Mouse (Mus musculus) embryo, embryonic 9.5 days (tissue): Measurements from ENCODE around the gene Mbd3.

Experiments used
- DNase-seq: peaks from one replicate; pipeline ENCODE4 v3.0.0-alpha.2; 2017; ENCODE audit errors: extremely low spot score

Mbd3 gene

DNA sequence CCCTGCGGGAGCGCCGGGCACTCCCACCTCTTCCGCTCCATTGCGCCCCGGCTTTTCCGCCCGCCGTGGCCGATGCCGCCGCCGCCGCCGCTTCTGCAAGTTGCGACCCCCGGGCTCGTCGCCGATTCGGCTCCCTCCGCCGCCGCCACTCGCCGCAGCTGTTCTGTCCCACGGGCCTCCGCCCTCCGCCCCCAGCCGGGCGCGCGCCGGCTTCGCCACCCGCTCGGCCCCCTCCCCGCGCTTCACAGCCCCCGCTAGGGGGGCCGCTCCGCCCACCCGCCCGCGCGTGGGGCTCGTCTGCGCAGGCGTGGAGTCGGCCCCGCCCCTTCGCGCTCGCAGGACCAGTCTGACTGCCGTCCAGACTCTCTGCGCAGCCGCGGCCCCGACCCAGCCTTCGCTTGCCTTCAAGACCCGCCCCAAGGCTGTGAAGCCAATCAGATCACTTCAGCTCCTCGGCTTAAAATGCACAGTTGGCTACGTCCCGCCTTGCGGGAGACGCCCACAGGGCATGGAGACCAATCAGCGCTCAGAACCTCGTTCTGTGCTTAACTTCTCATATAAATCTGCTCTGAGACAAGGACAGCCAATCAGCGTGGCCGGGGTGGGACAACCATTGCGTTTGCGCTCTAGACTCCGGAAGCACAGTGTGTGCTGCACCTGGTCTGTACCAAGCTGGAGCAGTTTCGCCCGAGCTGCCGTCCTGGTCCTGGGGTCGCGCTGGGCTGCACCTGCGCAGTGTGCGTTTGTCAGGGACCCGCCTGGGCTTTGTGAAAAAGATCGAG lies at the start of gene Mbd3:
Mbd3 (minus strand) TSS at position 360 of the 782 bp plus-strand sequence.
- DNase-seq = peak; percentile 99

- DNase-seq = peak; percentile 76
Measured at GRCm38 (mm10) chr10:80445898-80446601, 46.7 kb upstream of the Mbd3 start.

DNA sequence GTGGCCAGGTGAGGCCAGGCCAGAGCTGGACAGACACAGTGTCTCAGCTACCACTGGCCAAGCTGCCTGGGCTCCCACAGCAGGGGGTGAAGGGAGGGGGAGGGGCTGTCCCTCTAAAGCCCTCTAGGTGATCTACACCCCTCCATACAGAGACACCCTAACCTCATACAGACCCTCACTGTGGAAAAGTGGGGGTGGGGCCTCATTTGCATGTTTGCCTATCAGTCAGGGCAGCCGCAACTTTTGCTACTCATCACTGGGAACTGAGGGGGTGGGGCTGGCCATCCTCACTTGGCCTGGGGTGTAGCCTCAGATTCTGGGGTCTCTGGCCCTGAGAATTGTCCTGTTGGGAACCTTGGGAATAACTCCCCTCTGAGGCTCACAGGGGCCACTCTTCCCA lies 45.7 kb upstream of the Mbd3 start:
- no peak for DNase-seq

DNA sequence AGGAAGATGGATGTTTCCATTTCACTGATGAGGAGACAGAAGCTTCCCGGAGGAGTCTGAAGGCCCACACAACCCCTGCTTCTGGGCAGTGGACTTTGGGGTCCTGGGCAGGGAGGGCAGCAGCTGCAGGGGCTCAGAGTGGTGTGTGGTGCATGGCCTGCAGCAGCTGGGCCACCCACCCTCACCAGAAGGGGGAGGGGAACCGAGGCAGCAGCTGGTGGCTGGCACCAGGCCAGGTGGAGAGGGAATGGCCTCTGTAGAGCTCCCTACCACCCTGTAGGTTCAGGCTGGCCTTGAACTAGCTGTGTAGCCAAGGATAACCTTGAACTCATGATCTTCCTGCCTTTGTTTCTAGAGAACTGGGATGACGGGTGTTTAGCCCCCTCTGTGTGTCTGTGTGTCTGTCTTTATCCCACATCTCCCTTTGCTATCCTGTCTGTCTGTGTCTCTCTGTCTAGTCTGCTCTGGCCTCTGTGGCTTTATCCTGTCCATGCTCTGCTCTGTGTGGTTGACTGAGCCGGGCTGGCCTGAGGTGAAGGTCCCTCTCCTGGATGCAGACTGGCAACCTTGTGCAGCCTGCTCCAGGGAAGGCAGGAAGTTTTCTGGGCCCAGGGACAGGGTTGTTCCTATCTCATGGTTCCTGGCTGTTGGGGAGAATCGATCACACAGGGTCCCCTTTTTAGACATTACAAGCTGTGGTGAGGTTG lies 45.1 kb upstream of the Mbd3 start:
- no peak for DNase-seq

GRCm38 (mm10) chr10:80443575-80444278 lies 44.4 kb upstream of the Mbd3 start:
- DNase-seq = no peak

GRCm38 (mm10) chr10:80442989-80443388 lies 43.6 kb upstream of the Mbd3 start:
- DNase-seq = no peak

DNA sequence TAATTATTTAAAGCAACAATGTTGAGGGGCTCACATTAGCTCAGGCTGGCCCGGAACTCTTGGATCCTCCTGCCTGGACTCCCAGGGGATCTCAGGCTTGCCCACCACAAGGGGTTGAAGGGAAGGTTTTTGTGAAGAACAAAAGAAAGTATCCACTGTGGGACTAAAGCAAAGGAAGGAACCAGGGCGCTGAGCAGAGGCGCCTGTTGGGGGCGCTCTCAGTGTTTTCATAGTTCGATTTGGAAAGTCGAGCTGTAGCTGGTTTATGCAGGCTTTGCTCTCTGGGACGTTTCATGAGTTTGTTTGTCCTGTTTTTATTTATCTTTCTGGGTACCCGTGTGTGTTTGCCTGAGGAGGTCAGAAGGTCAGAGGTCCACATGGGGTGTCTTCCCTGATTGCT lies 42.2 kb upstream of the Mbd3 start:
- no peak for DNase-seq

DNA sequence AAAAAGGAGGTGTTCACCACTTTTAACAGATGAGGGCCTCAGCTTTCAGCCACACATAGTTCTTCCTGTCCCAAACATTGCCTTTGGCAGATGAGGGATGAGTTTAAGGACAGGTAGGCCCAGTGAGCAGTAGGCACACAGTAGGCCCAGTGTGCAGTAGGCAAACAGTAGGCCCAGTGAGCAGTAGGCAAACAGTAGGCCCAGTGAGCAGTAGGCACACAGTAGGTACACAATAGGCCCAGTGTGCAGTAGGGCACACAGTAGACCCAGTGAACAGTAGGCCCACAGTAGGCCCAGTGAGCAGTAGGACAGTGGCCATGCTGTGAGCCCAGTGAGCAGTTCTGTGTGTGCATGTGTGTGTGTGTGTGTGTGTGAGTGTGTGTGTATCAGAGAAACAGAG lies 40.7 kb upstream of the Mbd3 start:
- DNase-seq = no peak

- DNase-seq = no peak
Measured at GRCm38 (mm10) chr10:80437973-80438372, 38.6 kb upstream of the Mbd3 start.

GRCm38 (mm10) chr10:80436276-80436675 lies 36.9 kb upstream of the Mbd3 start:
- peak; percentile 32 for DNase-seq

- no peak for DNase-seq
Measured at GRCm38 (mm10) chr10:80435764-80436163, 36.4 kb upstream of the Mbd3 start.

GRCm38 (mm10) chr10:80434823-80435222 lies 35.5 kb upstream of the Mbd3 start:
- no peak for DNase-seq

GRCm38 (mm10) chr10:80434233-80434592 lies 34.9 kb upstream of the Mbd3 start:
- DNase-seq = no peak

- DNase-seq = peak; percentile 97
Measured at GRCm38 (mm10) chr10:80433513-80434232, 34.3 kb upstream of the Mbd3 start, which contains the start of gene Tcf3. Gene Tcf3 (minus strand): TSS chr10:80433647.

- DNase-seq = peak; percentile 72
Measured at GRCm38 (mm10) chr10:80432936-80433512, 33.7 kb upstream of the Mbd3 start.

DNA sequence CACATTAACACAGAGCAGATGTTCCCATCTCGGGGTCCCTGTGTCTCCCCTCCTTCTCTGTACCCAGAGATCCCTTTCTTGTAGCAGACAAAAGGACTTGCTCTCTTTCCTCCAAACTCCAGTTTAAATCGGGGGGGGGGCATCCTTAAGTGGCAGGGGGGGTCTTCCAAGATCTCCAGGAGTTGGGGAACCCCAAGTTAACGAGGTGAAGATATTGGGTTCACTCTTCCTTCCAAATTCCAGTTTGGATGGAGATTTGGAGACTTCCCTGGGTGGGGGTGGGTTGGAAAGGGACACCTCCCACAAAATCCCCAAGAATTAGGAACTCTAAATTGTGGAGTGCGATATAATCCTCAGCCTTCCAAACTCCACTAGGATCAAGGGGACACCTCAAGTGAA lies 33.0 kb upstream of the Mbd3 start:
- DNase-seq = no peak

DNA sequence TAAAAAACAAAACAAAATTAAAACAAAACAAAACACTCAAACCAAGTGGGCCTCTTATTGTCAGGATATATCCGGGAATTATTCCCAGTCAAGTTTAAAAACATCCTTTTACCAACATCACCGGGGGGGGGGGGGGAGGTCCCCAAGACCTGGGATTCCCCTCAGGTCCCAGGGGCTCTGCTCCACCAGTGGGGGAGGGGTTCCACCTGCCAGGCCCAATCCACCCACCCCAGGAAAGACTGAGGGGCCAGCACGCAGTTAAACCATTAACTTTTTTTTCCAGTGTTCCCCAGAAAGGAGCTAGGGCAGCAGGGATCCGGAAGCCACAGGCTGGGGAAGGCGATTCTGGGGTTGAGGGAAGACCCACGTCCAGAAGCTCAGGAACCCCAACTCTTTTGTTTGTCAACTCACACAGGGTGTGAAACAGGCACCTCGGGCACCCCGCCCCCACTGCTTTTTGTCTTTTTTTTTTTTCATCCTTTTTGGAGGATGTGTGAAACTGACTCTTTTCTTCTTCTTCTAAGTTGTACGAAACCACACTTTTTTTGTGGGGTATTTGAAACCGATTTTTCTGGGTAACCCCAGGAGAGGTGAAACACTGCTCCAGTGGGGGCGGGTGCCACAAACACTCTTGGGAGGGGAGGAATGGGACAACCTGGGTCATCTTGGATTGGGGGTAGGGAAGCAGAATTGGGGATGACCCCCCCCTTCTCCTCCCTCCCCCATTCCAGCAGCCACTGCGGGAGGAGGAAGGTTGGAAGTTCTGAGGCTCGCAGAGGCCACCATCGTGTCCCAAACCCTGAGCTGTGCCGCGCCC lies 32.4 kb upstream of the Mbd3 start:
- no peak for DNase-seq

GRCm38 (mm10) chr10:80430375-80430980 lies 31.1 kb upstream of the Mbd3 start:
- DNase-seq = no peak

DNA sequence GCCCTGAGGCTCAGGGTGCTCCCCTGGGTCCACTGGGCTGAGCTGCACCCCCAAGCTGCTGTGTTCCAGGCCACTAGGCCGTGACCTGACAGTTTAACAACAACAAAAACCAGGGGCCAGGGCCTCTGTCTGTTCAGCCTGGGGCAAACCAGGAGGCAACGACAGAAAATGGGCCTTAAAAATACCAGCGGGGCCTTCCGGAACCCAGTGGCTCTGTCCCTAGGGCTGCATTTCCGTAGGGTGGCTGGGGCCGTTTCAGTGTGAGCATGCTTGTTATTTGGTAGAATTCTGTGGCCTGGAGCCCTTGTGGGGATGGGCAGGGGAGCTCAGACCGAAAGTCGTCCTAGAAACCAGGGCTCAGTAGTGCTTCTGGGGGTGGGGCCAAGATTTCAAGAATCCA lies 30.4 kb upstream of the Mbd3 start:
- DNase-seq = no peak

- DNase-seq = no peak
Measured at GRCm38 (mm10) chr10:80425041-80425440, 25.7 kb upstream of the Mbd3 start.
